Mouse (Mus musculus) embryonic facial prominence, embryonic 14.5 days (tissue): Measurements from ENCODE around the gene Gm49358. TPM values are rescaled to one million over a fixed set of nuclear protein-coding genes. Genes with fewer than 3 reads are reported as not detected.

Experiments used
- ATAC-seq: fragments of 200-750 bp; cut with Nextera tagmentation; 2 replicates; pipeline ENCODE4 v1.8.0; 2017; ENCODE audit warnings: low read depth, moderate number of reproducible peaks, moderate TSS enrichment
- DNase-seq: peaks from one replicate; pipeline ENCODE4 v3.0.0-alpha.2; 2015; ENCODE audit warnings: low spot score
- H3K27ac ChIP-seq: fragments of 300-500 bp; sonication (generic); replicated peaks from 2 replicates; pipeline ENCODE4 v1.5.1; 2014; ENCODE audit warnings: low read depth, mild to moderate bottlenecking, low read length, moderate library complexity
- H3K27me3 ChIP-seq: fragments of 300-500 bp; sonication (generic); replicated peaks from 2 replicates; pipeline ENCODE4 v1.6.1; 2014; ENCODE audit warnings: low read length; ENCODE audit not compliant: control insufficient read depth, insufficient read depth
- H3K36me3 ChIP-seq: fragments of 300-500 bp; sonication (generic); 2 replicates; pipeline ENCODE4 v1.6.1; 2014; ENCODE audit warnings: low read length, mixed read lengths; ENCODE audit not compliant: control insufficient read depth, insufficient read depth
- H3K4me1 ChIP-seq: fragments of 300-500 bp; sonication (generic); 2 replicates; pipeline ENCODE4 v1.6.1; 2014; ENCODE audit warnings: antibody characterized with exemption, low read length; ENCODE audit not compliant: control insufficient read depth, insufficient read depth
- H3K4me2 ChIP-seq: fragments of 300-500 bp; sonication (generic); 2 replicates; pipeline ENCODE4 v1.6.1; 2014; ENCODE audit warnings: low read depth, mild to moderate bottlenecking, low read length, moderate library complexity, mixed read lengths
- H3K4me3 ChIP-seq: fragments of 300-500 bp; sonication (generic); 2 replicates; pipeline ENCODE4 v1.5.1; 2014; ENCODE audit warnings: low read depth, mild to moderate bottlenecking, low read length
- H3K9ac ChIP-seq: fragments of 300-500 bp; sonication (generic); 2 replicates; pipeline ENCODE4 v1.6.1; 2014; ENCODE audit warnings: low read depth, mild to moderate bottlenecking, low read length, moderate library complexity, mixed read lengths
- H3K9me3 ChIP-seq: fragments of 300-500 bp; sonication (generic); 2 replicates; pipeline ENCODE4 v1.6.1; 2016; ENCODE audit warnings: low read length; ENCODE audit not compliant: control insufficient read depth
- WGBS: fragments of 180-500 bp; shearing (Covaris S2); extraction: QIAGEN DNeasy Blood & Tissue Kit; methylation state at CpG from one replicate; pipeline ENCODE4 v1.1.7; 2014; 5-methylcytosine and 5-hydroxymethylcytosine counted together
- polyA plus RNA-seq: library from polyadenylated mRNA; unstranded; fragments of >200 nt; fragmentation: Nextera tagmentation; extraction: Ambion mirVana; gene quantifications from 2 replicates; pipeline ENCODE4 v1.2.1, GENCODE M21; 2014

Gm49358 gene
- not detected in 2 replicates for polyA plus RNA-seq

- H3K9me3 ChIP-seq: no peaks in the 10 kb centered on the region
- no peak for DNase-seq
- H3K36me3 ChIP-seq: no peaks in the 10 kb centered on the region
- no peaks in the 10 kb centered on the region for H3K4me1 ChIP-seq
- no peak within 1 kb of the TSS for H3K9ac ChIP-seq
- no peak for ATAC-seq
- 90% methylated on average over 5 of the region's 5 CpGs for WGBS
- no peaks in the 10 kb centered on the region for H3K27me3 ChIP-seq
- no peak within 1 kb of the TSS for H3K4me3 ChIP-seq
- H3K27ac ChIP-seq: no peak within 1 kb of the TSS
- H3K4me2 ChIP-seq: no peak within 1 kb of the TSS
Measured at GRCm38 (mm10) chr10:86763672-86764071, at the start of gene Gm49358. Gene Gm49358, plus strand, starts transcription at chr10:86763972.

GRCm38 (mm10) chr10:86727548-86727980 lies 36.2 kb upstream of the Gm49358 start:
- Histone ChIP-seq H3K9ac (peak overlapping the region; percentile 44), H3K27me3 (no peaks in the 10 kb centered on the region), H3K4me2 (peak overlapping the region; percentile 56), H3K4me3 (peak overlapping the region; percentile 26), H3K9me3 (no peaks in the 10 kb centered on the region), H3K4me1 (peaks cover 7% of the 10 kb centered on the region; the same call in 1 of the 2 replicates), H3K27ac (peak overlapping the region; percentile 73), H3K36me3 (no peaks in the 10 kb centered on the region)
- ATAC-seq: peak; percentile 83
- peak; percentile 90 for DNase-seq
- 3% methylated on average over 12 of the region's 12 CpGs for WGBS

GRCm38 (mm10) chr10:86728176-86728575 lies 35.6 kb upstream of the Gm49358 start:
- Histone ChIP-seq H3K4me2 (peak overlapping the region; percentile 56; the same call in 1 of the 2 replicates), H3K27ac (peak overlapping the region; percentile 73), H3K27me3 (no peaks in the 10 kb centered on the region), H3K4me3 (no peak overlapping the region), H3K4me1 (peaks cover 7% of the 10 kb centered on the region; the same call in 1 of the 2 replicates), H3K36me3 (no peaks in the 10 kb centered on the region), H3K9me3 (no peaks in the 10 kb centered on the region), H3K9ac (no peak overlapping the region)
- no peak for ATAC-seq
- 92% methylated on average over 3 of the region's 3 CpGs for WGBS
- DNase-seq: no peak

GRCm38 (mm10) chr10:86730823-86731499 lies 32.8 kb upstream of the Gm49358 start:
- Histone ChIP-seq H3K36me3 (no peaks in the 10 kb centered on the region), H3K27ac (peak overlapping the region; percentile 78), H3K4me2 (peak overlapping the region; percentile 69), H3K9ac (peak overlapping the region; percentile 71), H3K9me3 (no peaks in the 10 kb centered on the region), H3K4me1 (peaks cover 11% of the 10 kb centered on the region; the same call in 1 of the 2 replicates), H3K4me3 (peak overlapping the region; percentile 50), H3K27me3 (no peaks in the 10 kb centered on the region)
- ATAC-seq: peak; percentile 56; the same call in 1 of the 2 replicates
- WGBS: 7% methylated on average over 22 of the region's 22 CpGs
- peak; percentile 89 for DNase-seq

- DNase-seq (no peak), ATAC-seq (no peak)
- Histone ChIP-seq H3K27me3 (no peaks in the 10 kb centered on the region), H3K4me3 (no peak overlapping the region), H3K36me3 (no peaks in the 10 kb centered on the region), H3K9ac (no peak overlapping the region), H3K27ac (no peak overlapping the region; the same call in 1 of the 2 replicates), H3K4me1 (peaks cover 11% of the 10 kb centered on the region; the same call in 1 of the 2 replicates), H3K9me3 (no peaks in the 10 kb centered on the region), H3K4me2 (no peak overlapping the region)
- 47% methylated on average over 2 of the region's 2 CpGs for WGBS
Measured at GRCm38 (mm10) chr10:86731500-86731863, 32.3 kb upstream of the Gm49358 start.

- H3K36me3 ChIP-seq: no peaks in the 10 kb centered on the region
- no peak overlapping the region for H3K4me2 ChIP-seq
- ATAC-seq: no peak
- H3K4me3 ChIP-seq: no peak overlapping the region
- H3K9ac ChIP-seq: no peak overlapping the region
- H3K27ac ChIP-seq: no peak overlapping the region
- H3K9me3 ChIP-seq: no peaks in the 10 kb centered on the region
- WGBS: 47% methylated on average over 4 of the region's 4 CpGs
- DNase-seq: peak; percentile 46
- 0 out of 2 replicates have a peak, but pooled peaks cover 4% of the 10 kb centered on the region for H3K4me1 ChIP-seq
- H3K27me3 ChIP-seq: no peaks in the 10 kb centered on the region
Measured at GRCm38 (mm10) chr10:86735036-86735435, 28.7 kb upstream of the Gm49358 start.

- WGBS: 72% methylated on average over 2 of the region's 2 CpGs
- H3K4me1 ChIP-seq: no peaks in the 10 kb centered on the region
- no peak overlapping the region for H3K27ac ChIP-seq
- DNase-seq (no peak), ATAC-seq (no peak)
- no peak overlapping the region for H3K4me3 ChIP-seq
- no peak overlapping the region for H3K4me2 ChIP-seq
- H3K27me3 ChIP-seq: no peaks in the 10 kb centered on the region
- H3K9ac ChIP-seq: no peak overlapping the region
- no peaks in the 10 kb centered on the region for H3K36me3 ChIP-seq
- H3K9me3 ChIP-seq: no peaks in the 10 kb centered on the region
Measured at GRCm38 (mm10) chr10:86742918-86743317, 20.9 kb upstream of the Gm49358 start.

- 89% methylated on average over 7 of the region's 7 CpGs for WGBS
- no peaks in the 10 kb centered on the region for H3K9me3 ChIP-seq
- no peaks in the 10 kb centered on the region for H3K36me3 ChIP-seq
- H3K27me3 ChIP-seq: no peaks in the 10 kb centered on the region
- H3K27ac ChIP-seq: no peak overlapping the region
- H3K9ac ChIP-seq: no peak overlapping the region
- DNase-seq (no peak), ATAC-seq (no peak)
- no peak overlapping the region for H3K4me2 ChIP-seq
- no peaks in the 10 kb centered on the region for H3K4me1 ChIP-seq
- no peak overlapping the region for H3K4me3 ChIP-seq
Measured at GRCm38 (mm10) chr10:86744306-86744705, 19.5 kb upstream of the Gm49358 start.
